Comparison of ENCODE assay signal across 27 mouse cellular contexts in genomic region chr2:16386206-16386605, GRCm38 (mm10).
"Had no signal": no experiment of that assay in that cellular context is flagged by ENCODE, and none has a peak within 500 bp of the region (broad histone marks: within the 10 kb centered on the region; RNA-seq: fewer than 3 reads in every experiment).

No protein-coding gene starts in this region.

- H3K27ac ChIP-seq: heart, adult 2 months; heart, embryonic 13.5 days; heart, embryonic 15.5 days; hindbrain, embryonic 13.5 days; hindbrain, embryonic 15.5 days; hindbrain, postnatal 0 days; kidney, embryonic 15.5 days; kidney, postnatal 0 days; limb, embryonic 13.5 days; limb, embryonic 15.5 days; liver, embryonic 12.5 days; liver, embryonic 14.5 days had no signal

- ATAC-seq: hindbrain, postnatal 0 days; intestine, embryonic 16.5 days; liver, embryonic 12.5 days had no signal

- DNase-seq: gastrocnemius, postnatal 14 days; gastrocnemius, postnatal 36 days; heart, adult 11 months; heart, adult 2 months; heart, postnatal 14 days; heart, postnatal 36 days; kidney, adult 11 months; kidney, adult 2 months; kidney, adult 9 months; kidney, postnatal 14 days; kidney, postnatal 36 days; layer of hippocampus, adult 9-11 months; layer of hippocampus, postnatal 36 days; left cerebral cortex, postnatal 4 days had no signal

- H3K4me3 ChIP-seq: heart, adult 2 months; heart, embryonic 13.5 days; heart, embryonic 15.5 days; hindbrain, embryonic 13.5 days; hindbrain, embryonic 15.5 days; kidney, embryonic 15.5 days; left cerebral cortex, adult 2 months; limb, embryonic 13.5 days; limb, embryonic 15.5 days; liver, embryonic 12.5 days had no signal
